Mouse (Mus musculus) cerebellum, adult 8-10 months (tissue): ENCODE measurements around the gene Cnot6l.

Experiments used
- DNase-seq: peaks from one replicate; pipeline ENCODE4 v3.0.0; 2022

Gene Cnot6l

GRCm38 (mm10) chr5:96164021-96164411 lies at the start of gene Cnot6l:
Gene Cnot6l (minus strand): TSS chr5:96164171.
- DNase-seq = peak; percentile 27

GRCm38 (mm10) chr5:96209916-96210583 lies 46.1 kb upstream of the Cnot6l start:
- peak; percentile 94 for DNase-seq

GRCm38 (mm10) chr5:96209459-96209858 lies 45.5 kb upstream of the Cnot6l start, which contains the start of gene Mrpl1:
Gene Mrpl1 (plus strand): TSS chr5:96209493.
- peak; percentile 34 for DNase-seq

GRCm38 (mm10) chr5:96208543-96208942 lies 44.6 kb upstream of the Cnot6l start:
- DNase-seq = no peak

- no peak for DNase-seq
Observed at GRCm38 (mm10) chr5:96207531-96207930, 43.6 kb upstream of the Cnot6l start.

- DNase-seq = no peak
Observed at GRCm38 (mm10) chr5:96206897-96207296, 42.9 kb upstream of the Cnot6l start.

GRCm38 (mm10) chr5:96201462-96202154 lies 37.6 kb upstream of the Cnot6l start:
- DNase-seq = no peak

GRCm38 (mm10) chr5:96200269-96200668 lies 36.3 kb upstream of the Cnot6l start:
- DNase-seq = no peak

- DNase-seq = no peak
Observed at GRCm38 (mm10) chr5:96198271-96198670, 34.3 kb upstream of the Cnot6l start.

GRCm38 (mm10) chr5:96196547-96197052 lies 32.6 kb upstream of the Cnot6l start:
- DNase-seq = no peak

- DNase-seq = no peak
Observed at GRCm38 (mm10) chr5:96191251-96191650, 27.3 kb upstream of the Cnot6l start.

- no peak for DNase-seq
Observed at GRCm38 (mm10) chr5:96189761-96190160, 25.8 kb upstream of the Cnot6l start.

GRCm38 (mm10) chr5:96183987-96184386 lies 20.0 kb upstream of the Cnot6l start:
- no peak for DNase-seq

- DNase-seq = no peak
Observed at GRCm38 (mm10) chr5:96183211-96183610, 19.2 kb upstream of the Cnot6l start.

- DNase-seq = no peak
Observed at GRCm38 (mm10) chr5:96176879-96177358, 12.9 kb upstream of the Cnot6l start.

- DNase-seq = no peak
Observed at GRCm38 (mm10) chr5:96176121-96176520, 12.2 kb upstream of the Cnot6l start.

- no peak for DNase-seq
Observed at GRCm38 (mm10) chr5:96171765-96172164, 7.8 kb upstream of the Cnot6l start.

GRCm38 (mm10) chr5:96170443-96170842 lies 6.5 kb upstream of the Cnot6l start:
- DNase-seq = no peak

GRCm38 (mm10) chr5:96166761-96167160 lies 2.8 kb upstream of the Cnot6l start:
- no peak for DNase-seq

GRCm38 (mm10) chr5:96163396-96164020 lies 463 bp downstream of the Cnot6l start:
- DNase-seq = no peak

- DNase-seq = peak; percentile 76
Observed at GRCm38 (mm10) chr5:96162399-96163331, 1.3 kb downstream of the Cnot6l start.
